15 mouse cellular contexts compared by ENCODE assay signal in genomic region chr7:83660273-83660691, GRCm38 (mm10). TPM values are rescaled to one million over a fixed set of nuclear protein-coding genes. Genes with fewer than 3 reads are reported as not detected.
DNase-seq lines count a peak whose midpoint lies in the region; ATAC-seq and TF ChIP-seq lines count a peak whose summit lies in the region.
"Had no signal": no experiment of that assay in that cellular context is flagged by ENCODE, and none has a peak within 500 bp of the region (broad histone marks: within the 10 kb centered on the region; RNA-seq: fewer than 3 reads in every experiment).

No protein-coding gene starts in this region.

- no peaks in the 10 kb centered on the region for H3K27me3 ChIP-seq in kidney, postnatal 0 days (ENCODE audit: insufficient read depth, low read length)
- H3K27me3 ChIP-seq: midbrain, embryonic 12.5 days; neural tube, embryonic 15.5 days; stomach, embryonic 15.5 days had no signal

- H3K4me1 ChIP-seq in kidney, postnatal 0 days (replicated peaks; ENCODE audit: insufficient read depth, low read length): no peaks in the 10 kb centered on the region
- H3K4me1 ChIP-seq: midbrain, embryonic 12.5 days; neural tube, embryonic 15.5 days; stomach, embryonic 15.5 days had no signal

- no peak for DNase-seq in kidney, postnatal 0 days (ENCODE audit: low spot score)
- no peak for DNase-seq in kidney, adult 8-10 months
- DNase-seq in B cell, adult 2 months: peak; percentile 64 to 65
- DNase-seq in T-cell, adult 2 months (ENCODE audit: low spot score): peak; percentile 87
- peak; percentile 75 for DNase-seq in natural killer cell, adult 2 months (ENCODE audit: low spot score in 2 of 2)
- no peak for DNase-seq in ovary, postnatal 10 days (ENCODE audit: low spot score)
- DNase-seq in urinary bladder, postnatal 14 days (ENCODE audit: low spot score): no peak
- no peak for DNase-seq in kidney, postnatal 25 days
- DNase-seq: adrenal gland, adult 8-10 months; kidney, postnatal 4 days had no signal

- no peaks in the 10 kb centered on the region for H3K9me3 ChIP-seq in kidney, postnatal 0 days (replicated peaks; ENCODE audit: low read length)
- H3K9me3 ChIP-seq: G1E; midbrain, embryonic 12.5 days; neural tube, embryonic 15.5 days; stomach, embryonic 15.5 days had no signal

- H3K36me3 ChIP-seq in kidney, postnatal 0 days (ENCODE audit: insufficient read depth, low read length): no peaks in the 10 kb centered on the region
- H3K36me3 ChIP-seq: G1E; midbrain, embryonic 12.5 days; neural tube, embryonic 15.5 days; stomach, embryonic 15.5 days had no signal

- no peak overlapping the region for H3K4me2 ChIP-seq in kidney, postnatal 0 days (ENCODE audit: low read length)
- H3K4me2 ChIP-seq: midbrain, embryonic 12.5 days; neural tube, embryonic 15.5 days; stomach, embryonic 15.5 days had no signal

- TF ChIP-seq CTCF in kidney, postnatal 0 days (IDR thresholded peaks at IDR 0.05; ENCODE audit: low read depth): peak; percentile 13; the same call in 1 of the 2 replicates

- no peak for ATAC-seq in kidney, postnatal 0 days (replicated peaks; ENCODE audit: low FRiP score, low read depth)

- no peak overlapping the region for H3K4me3 ChIP-seq in kidney, postnatal 0 days (replicated peaks; ENCODE audit: low read depth, low read length)
- H3K4me3 ChIP-seq: erythroblast, embryonic 14.5 days; midbrain, embryonic 12.5 days; neural tube, embryonic 15.5 days; stomach, embryonic 15.5 days had no signal

- H3K9ac ChIP-seq in kidney, postnatal 0 days (ENCODE audit: low read depth, low read length): no peak overlapping the region
- H3K9ac ChIP-seq: midbrain, embryonic 12.5 days; neural tube, embryonic 15.5 days; stomach, embryonic 15.5 days had no signal

- 88% methylated on average over 11 of the region's 11 CpGs for WGBS in kidney, postnatal 0 days

- no peak overlapping the region; the same call in 1 of the 2 replicates for H3K27ac ChIP-seq in kidney, postnatal 0 days
- H3K27ac ChIP-seq: midbrain, embryonic 12.5 days; neural tube, embryonic 15.5 days; stomach, embryonic 15.5 days had no signal

RNA-seq across cellular contexts. Expression of gene Stard5, which starts 28.5 kb away (rescaled TPM):
- polyA plus RNA-seq in kidney, postnatal 0 days (2015; fragmentation: Nextera tagmentation; extraction: Ambion mirVana): 45.9 and 51.2 TPM in 2 replicates

Comparison
In these comparisons a context has a peak if more than half of its experiments do, and no peak if none do; other contexts are left out.
1. DNase-seq: peak in B cell, adult 2 months (2 of 2), T-cell, adult 2 months (single experiment) and natural killer cell, adult 2 months (2 of 2); none in kidney, postnatal 0 days (single experiment), kidney, adult 8-10 months (0 of 2), ovary, postnatal 10 days (single experiment), urinary bladder, postnatal 14 days (single experiment) and kidney, postnatal 25 days (0 of 2).